Mouse (Mus musculus) CH12.LX (cell line): ENCODE data around the gene Rrm1. TPM values are rescaled to one million over a fixed set of nuclear protein-coding genes. Genes with fewer than 3 reads are reported as not detected.

Experiments used
- DNase-seq: peaks from one replicate; pipeline ENCODE4 v3.0.0-alpha.2; 2013; ENCODE audit errors: extremely low read depth
- H3K27ac ChIP-seq: 2 replicates; pipeline ENCODE4 v1.5.1; 2012; ENCODE audit warnings: low read depth, mild to moderate bottlenecking, control low read depth, moderate library complexity; ENCODE audit not compliant: insufficient read depth
- H3K27me3 ChIP-seq: replicated peaks from 2 replicates; pipeline ENCODE3; 2012; ENCODE audit warnings: inconsistent platforms
- H3K36me3 ChIP-seq, 2 experiments: replicated peaks in 1 of 2; 2 replicates each; pipeline versions ENCODE3 to v1.6.1; 2012; ENCODE audit warnings: inconsistent platforms in 1 of 2, low read length in 1 of 2, mild to moderate bottlenecking in 1 of 2, mixed read lengths in 1 of 2, moderate library complexity in 1 of 2; ENCODE audit not compliant: control insufficient read depth in 1 of 2, insufficient read depth in 1 of 2
- H3K4me1 ChIP-seq, 2 experiments: 2 replicates each; pipeline ENCODE4 v1.6.1; 2012; ENCODE audit warnings: inconsistent platforms in 1 of 2, moderate library complexity in 1 of 2; ENCODE audit not compliant: insufficient read depth in 2 of 2, control insufficient read depth in 1 of 2
- H3K4me2 ChIP-seq: 2 replicates; pipeline ENCODE4 v1.6.1; 2012; ENCODE audit warnings: low read depth, mild to moderate bottlenecking, control low read depth; ENCODE audit not compliant: poor library complexity, insufficient read depth, severe bottlenecking
- H3K4me3 ChIP-seq, 3 experiments: fragments of 150-350 bp in 1 of 3; sonication (generic) in 1 of 3; replicated peaks in 1 of 3; 2 replicates each; pipeline versions ENCODE3 to v1.5.1; 2011 to 2012; ENCODE audit warnings: low read depth in 2 of 3, low read length in 2 of 3, mild to moderate bottlenecking in 2 of 3, moderate library complexity in 2 of 3, control low read depth in 1 of 3, improper control_type of control experiment in 1 of 3, inconsistent platforms in 1 of 3, mixed read lengths in 1 of 3; ENCODE audit not compliant: poor library complexity in 1 of 3
- H3K79me2 ChIP-seq: replicated peaks from 2 replicates; pipeline ENCODE4 v1.6.1; 2012; ENCODE audit warnings: mild to moderate bottlenecking, moderate library complexity; ENCODE audit not compliant: control insufficient read depth, poor library complexity, insufficient read depth, severe bottlenecking; ENCODE audit errors: extremely low read depth
- H3K9ac ChIP-seq: 2 replicates; pipeline ENCODE4 v1.6.1; 2012; ENCODE audit warnings: low read depth, mild to moderate bottlenecking, control low read depth, moderate library complexity; ENCODE audit not compliant: insufficient read depth
- H3K9me3 ChIP-seq: replicated peaks from 2 replicates; pipeline ENCODE3; 2012; ENCODE audit warnings: low read length, inconsistent platforms, mixed read lengths
- BHLHE40 ChIP-seq: IDR thresholded peaks from 2 replicates; pipeline ENCODE4 v1.6.1; 2011; ENCODE audit warnings: mild to moderate bottlenecking, low read depth, low read length, improper control_type of control experiment
- CHD1 ChIP-seq: IDR thresholded peaks from 2 replicates; pipeline ENCODE4 v1.6.1; 2012; ENCODE audit warnings: low read depth, low read length, improper control_type of control experiment, inconsistent platforms
- CHD2 ChIP-seq: IDR thresholded peaks from 2 replicates; pipeline ENCODE4 v1.6.1; 2011; ENCODE audit warnings: low read length, improper control_type of control experiment
- CTCF ChIP-seq, 2 experiments: IDR thresholded peaks in 1 of 2; conservative IDR thresholded peaks in 1 of 2; 2 replicates each; pipeline ENCODE4 v1.5.1; 2011 to 2012; ENCODE audit warnings: low read depth in 2 of 2, low read length in 2 of 2, improper control_type of control experiment in 1 of 2, inconsistent platforms in 1 of 2, mild to moderate bottlenecking in 1 of 2, moderate library complexity in 1 of 2
- EP300 ChIP-seq: IDR thresholded peaks from 2 replicates; pipeline ENCODE4 v1.6.1; 2011; ENCODE audit warnings: low read length, improper control_type of control experiment
- GABPA ChIP-seq: IDR thresholded peaks from 2 replicates; pipeline ENCODE4 v1.6.1; 2012; ENCODE audit warnings: low read depth, low read length, improper control_type of control experiment, inconsistent platforms; ENCODE audit not compliant: insufficient replicate concordance
- IRF4 ChIP-seq: IDR thresholded peaks from 2 replicates; pipeline ENCODE4 v1.6.1; 2014; ENCODE audit warnings: low read depth, mild to moderate bottlenecking, inconsistent platforms, low read length, improper control_type of control experiment
- JUN ChIP-seq: IDR thresholded peaks from 2 replicates; pipeline ENCODE4 v1.6.1; 2011; ENCODE audit warnings: low read depth, mild to moderate bottlenecking, low read length, improper control_type of control experiment, moderate library complexity; ENCODE audit not compliant: insufficient read depth
- JUND ChIP-seq: conservative IDR thresholded peaks from 2 replicates; pipeline ENCODE4 v1.6.1; 2011; ENCODE audit warnings: low read depth, low read length, improper control_type of control experiment
- KAT2A ChIP-seq: IDR thresholded peaks from 2 replicates; pipeline ENCODE4 v1.6.1; 2012; ENCODE audit warnings: low read length, improper control_type of control experiment, inconsistent platforms; ENCODE audit not compliant: insufficient replicate concordance
- MAFK ChIP-seq: IDR thresholded peaks from 2 replicates; pipeline ENCODE4 v1.6.1; 2011; ENCODE audit warnings: low read length, improper control_type of control experiment; ENCODE audit not compliant: insufficient replicate concordance
- MYC ChIP-seq: IDR thresholded peaks from 2 replicates; pipeline ENCODE4 v1.6.1; 2011; ENCODE audit warnings: low read depth, mild to moderate bottlenecking, improper control_type of control experiment, low read length
- NRF1 ChIP-seq: IDR thresholded peaks from 2 replicates; pipeline ENCODE4 v1.6.1; 2014; ENCODE audit warnings: low read depth, mild to moderate bottlenecking, inconsistent platforms, low read length, improper control_type of control experiment, moderate library complexity
- PAX5 ChIP-seq: IDR thresholded peaks from 2 replicates; pipeline ENCODE4 v1.6.1; 2012; ENCODE audit warnings: low read length, inconsistent platforms, mixed read lengths
- POLR2A ChIP-seq: IDR thresholded peaks from 2 replicates; pipeline ENCODE4 v1.6.1; 2011; ENCODE audit warnings: low read depth, mild to moderate bottlenecking, improper control_type of control experiment, low read length
- POLR2AphosphoS2 ChIP-seq: IDR thresholded peaks from 2 replicates; pipeline ENCODE4 v1.6.1; 2011; ENCODE audit warnings: low read depth, low read length, improper control_type of control experiment
- RAD21 ChIP-seq: IDR thresholded peaks from 2 replicates; pipeline ENCODE4 v1.6.1; 2011; ENCODE audit warnings: low read depth, mild to moderate bottlenecking, low read length, improper control_type of control experiment, moderate library complexity
- SMC3 ChIP-seq: IDR thresholded peaks from 2 replicates; pipeline ENCODE4 v1.6.1; 2011; ENCODE audit warnings: low read depth, low read length, improper control_type of control experiment
- TBP ChIP-seq: conservative IDR thresholded peaks from 2 replicates; pipeline ENCODE4 v1.6.1; 2011; ENCODE audit warnings: low read depth, low read length, improper control_type of control experiment
- TCF12 ChIP-seq: IDR thresholded peaks from 2 replicates; pipeline ENCODE4 v1.6.1; 2014; ENCODE audit warnings: low read depth, mild to moderate bottlenecking, inconsistent platforms, low read length, improper control_type of control experiment
- UBTF ChIP-seq: IDR thresholded peaks from 2 replicates; pipeline ENCODE4 v1.6.1; 2012; ENCODE audit warnings: low read depth, mild to moderate bottlenecking, inconsistent platforms, low read length, improper control_type of control experiment, moderate library complexity
- USF1 ChIP-seq: IDR thresholded peaks from 2 replicates; pipeline ENCODE4 v1.6.1; 2014; ENCODE audit warnings: low read depth, mild to moderate bottlenecking, inconsistent platforms, low read length, improper control_type of control experiment
- USF2 ChIP-seq: conservative IDR thresholded peaks from 2 replicates; pipeline ENCODE4 v1.6.1; 2011; ENCODE audit warnings: low read depth, low read length, improper control_type of control experiment
- ZC3H11A ChIP-seq: IDR thresholded peaks from 2 replicates; pipeline ENCODE4 v1.6.1; 2012; ENCODE audit warnings: low read depth, mild to moderate bottlenecking, inconsistent platforms, low read length, improper control_type of control experiment
- ZKSCAN1 ChIP-seq: IDR thresholded peaks from 2 replicates; pipeline ENCODE4 v1.6.1; 2012; ENCODE audit warnings: low read depth, inconsistent platforms, low read length, improper control_type of control experiment, borderline replicate concordance
- ZNF384 ChIP-seq: IDR thresholded peaks from 2 replicates; pipeline ENCODE4 v1.6.1; 2012; ENCODE audit warnings: low read depth, low read length, improper control_type of control experiment, inconsistent platforms
- dilution Hi-C: fragments of 300-500 bp; cut with MboI; formaldehyde crosslinking; loops from 2 replicates; pipeline ENCODE4 v1.14.3; 2020; ENCODE audit warnings: low sequenced_read_pairs; ENCODE audit not compliant: extremely low pct_unique_long_range_greater_than_20kb, extremely low pct_ligation_motif_present
- in situ Hi-C: fragments of 300-500 bp; cut with MboI; formaldehyde crosslinking; loops from 3 replicates; pipeline ENCODE4 v1.14.3; 2019; ENCODE audit warnings: low sequenced_read_pairs, low pct_ligation_motif_present, low pct_unique_long_range_greater_than_20kb, mixed read lengths
- polyA plus RNA-seq: library from polyadenylated mRNA; unstranded; fragments of >175 nt; gene quantifications from 2 replicates; pipeline ENCODE4 v1.2.1, GENCODE M21; 2012; ENCODE audit warnings: low read depth; ENCODE audit not compliant: insufficient read length
- total RNA-seq, 2 experiments: library from RNA; depleted of rRNA; stranded (reverse); fragments of 300-350 nt in 1 of 2; fragments of >200 nt in 1 of 2; gene quantifications; 2 replicates each; pipeline ENCODE4 v1.2.3; 2012 to 2014

Gene Rrm1
- total and polyA plus RNA-seq, 3 experiments: 156 to 248 (median 227) TPM

DNA sequence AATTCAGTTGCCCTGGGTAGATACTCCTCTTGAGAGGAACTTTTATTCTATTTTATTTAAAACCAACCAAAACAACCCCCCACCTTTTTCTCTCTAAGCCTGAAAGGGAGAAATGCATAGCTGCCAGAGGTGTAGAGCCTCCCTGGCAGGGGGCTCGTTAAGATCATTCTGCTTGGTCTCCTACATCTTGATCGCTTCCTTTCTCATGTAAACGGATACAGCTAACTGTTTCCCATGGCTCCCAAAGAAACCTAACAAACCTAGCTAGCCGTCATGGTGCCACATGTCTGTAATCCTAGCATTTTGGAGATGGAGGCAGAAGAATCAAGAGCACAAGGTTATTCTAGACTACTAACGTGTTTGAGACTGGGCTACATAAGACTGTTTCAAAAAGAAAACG lies 25.7 kb upstream of the Rrm1 start:
- no peaks in the 10 kb centered on the region for H3K9me3 ChIP-seq
- no peak for TF ChIP-seq CHD2
- TF ChIP-seq BHLHE40: no peak
- TF ChIP-seq, all 38 proteins: peak for 0
- Histone ChIP-seq H3K9ac (no peak overlapping the region), H3K4me3 (no peak overlapping the region), H3K4me2 (no peak overlapping the region), H3K4me1 (peaks cover 0 to 24% of the 10 kb centered on the region in 2 experiments; a peak in 2 of 4 replicates), H3K27ac (no peak overlapping the region), H3K36me3 (peaks cover 2 to 10% of the 10 kb centered on the region in 2 experiments), H3K79me2 (no peaks in the 10 kb centered on the region), H3K27me3 (no peaks in the 10 kb centered on the region)
- in situ Hi-C loops: no loop called here
- DNase-seq: no peak
- dilution Hi-C loops: no loop called here

DNA sequence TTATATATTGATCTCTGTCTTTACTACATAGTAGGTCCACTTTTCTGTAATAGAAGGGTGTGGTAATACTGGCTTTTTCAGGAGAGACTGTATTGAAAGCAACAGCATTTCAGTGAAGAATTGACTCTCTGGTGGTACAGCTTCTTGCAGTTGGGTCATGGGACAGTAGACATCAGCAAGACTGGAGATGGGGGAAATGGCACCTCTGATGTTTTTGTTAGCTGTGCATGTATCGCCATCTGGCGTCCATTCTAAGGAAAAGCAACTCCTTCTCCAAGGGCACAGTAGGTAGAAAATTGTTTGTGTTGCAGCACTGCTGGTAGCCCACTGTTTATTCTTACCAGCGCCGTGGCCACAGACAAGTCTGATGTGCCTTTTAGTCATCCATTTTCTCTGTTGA lies 24.1 kb upstream of the Rrm1 start:
- no peak overlapping the region for H3K4me3 ChIP-seq
- no peak overlapping the region for H3K9ac ChIP-seq
- DNase-seq: peak; percentile 83
- dilution Hi-C loops: no loop called here
- H3K79me2 ChIP-seq: no peaks in the 10 kb centered on the region
- H3K4me1 ChIP-seq: peaks cover 0 to 11% of the 10 kb centered on the region in 2 experiments; a peak in 2 of 4 replicates
- TF ChIP-seq IRF4 (no peak), CTCF (conservative IDR thresholded peaks at IDR 0.05 in 1 of 2, IDR thresholded peaks at IDR 0.05 in 1 of 2; ENCODE audit: low read depth in 2 of 2, low read length in 2 of 2) (peak; percentile 89 to 96), BHLHE40 (no peak), RAD21 (peak; percentile 99), USF1 (no peak), MYC (no peak), ZNF384 (no peak), ZC3H11A (peak; percentile 85), JUND (no peak), ZKSCAN1 (peak; percentile 32), JUN (no peak), UBTF (no peak), SMC3 (peak; percentile 88)
- no peak overlapping the region for H3K4me2 ChIP-seq
- no peak overlapping the region for H3K27ac ChIP-seq
- no peaks in the 10 kb centered on the region for H3K9me3 ChIP-seq
- in situ Hi-C loops: no loop called here
- H3K27me3 ChIP-seq: no peaks in the 10 kb centered on the region
- peaks cover 0 to 9% of the 10 kb centered on the region in 2 experiments for H3K36me3 ChIP-seq

DNA sequence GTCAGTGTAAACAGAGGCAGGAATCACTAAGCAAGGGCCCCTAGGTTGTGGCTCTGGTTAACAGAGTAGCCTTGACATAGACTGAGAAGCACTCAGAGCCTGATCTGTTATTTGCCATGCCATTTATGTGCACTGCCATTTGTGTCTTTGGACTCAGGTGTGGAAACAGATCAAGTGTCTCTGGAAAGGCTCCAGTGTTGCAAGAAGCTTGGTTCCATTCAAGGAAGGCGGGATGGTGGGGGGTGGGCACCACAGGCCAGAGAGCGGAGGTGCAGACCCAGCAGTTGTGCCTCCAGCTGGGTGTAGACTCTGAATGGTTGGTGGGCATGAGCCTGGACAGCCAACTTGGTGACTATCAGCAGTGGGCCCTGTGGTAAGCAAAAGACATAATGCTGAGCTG lies 19.5 kb upstream of the Rrm1 start:
- Histone ChIP-seq H3K79me2 (no peaks in the 10 kb centered on the region), H3K27me3 (no peaks in the 10 kb centered on the region), H3K36me3 (peaks cover under 1 to 11% of the 10 kb centered on the region in 2 experiments), H3K4me3 (no peak overlapping the region), H3K9ac (no peak overlapping the region), H3K27ac (no peak overlapping the region), H3K4me1 (peaks cover 0 to 19% of the 10 kb centered on the region in 2 experiments; a peak in 2 of 4 replicates), H3K4me2 (no peak overlapping the region), H3K9me3 (no peaks in the 10 kb centered on the region)
- DNase-seq: no peak
- TF ChIP-seq MAFK (no peak), POLR2AphosphoS2 (no peak), EP300 (no peak), TCF12 (no peak), NRF1 (no peak), CHD2 (no peak), KAT2A (no peak), PAX5 (no peak), CHD1 (no peak), USF2 (no peak), GABPA (no peak), ZC3H11A (no peak), TBP (no peak), POLR2A (no peak)
- in situ Hi-C loops (loop anchor here (5.0 kb wide), 1 partner anchor 155 kb away; the partner anchor contains the start of gene Stim1), dilution Hi-C loops (no loop called here)
